Mouse (Mus musculus) CH12.LX (cell line): ENCODE data around the gene Kif23. TPM values are rescaled to one million over a fixed set of nuclear protein-coding genes. Genes with fewer than 3 reads are reported as not detected.
A peak's percentile ranks its signal among the peaks of the same experiment; 100 is the strongest.

Source experiments
- DNase-seq: peaks from one replicate; pipeline ENCODE4 v3.0.0-alpha.2; 2013; ENCODE audit errors: extremely low read depth
- H3K27ac ChIP-seq: 2 replicates; pipeline ENCODE4 v1.5.1; 2012; ENCODE audit warnings: low read depth, mild to moderate bottlenecking, control low read depth, moderate library complexity; ENCODE audit not compliant: insufficient read depth
- H3K27me3 ChIP-seq: replicated peaks from 2 replicates; pipeline ENCODE3; 2012; ENCODE audit warnings: inconsistent platforms
- H3K36me3 ChIP-seq, 2 experiments: replicated peaks in 1 of 2; 2 replicates each; pipeline versions ENCODE3 to v1.6.1; 2012; ENCODE audit warnings: inconsistent platforms in 1 of 2, low read length in 1 of 2, mild to moderate bottlenecking in 1 of 2, mixed read lengths in 1 of 2, moderate library complexity in 1 of 2; ENCODE audit not compliant: control insufficient read depth in 1 of 2, insufficient read depth in 1 of 2
- H3K4me1 ChIP-seq, 2 experiments: 2 replicates each; pipeline ENCODE4 v1.6.1; 2012; ENCODE audit warnings: inconsistent platforms in 1 of 2, moderate library complexity in 1 of 2; ENCODE audit not compliant: insufficient read depth in 2 of 2, control insufficient read depth in 1 of 2
- H3K4me2 ChIP-seq: 2 replicates; pipeline ENCODE4 v1.6.1; 2012; ENCODE audit warnings: low read depth, mild to moderate bottlenecking, control low read depth; ENCODE audit not compliant: poor library complexity, insufficient read depth, severe bottlenecking
- H3K4me3 ChIP-seq, 3 experiments: fragments of 150-350 bp in 1 of 3; sonication (generic) in 1 of 3; replicated peaks in 1 of 3; 2 replicates each; pipeline versions ENCODE3 to v1.5.1; 2011 to 2012; ENCODE audit warnings: low read depth in 2 of 3, low read length in 2 of 3, mild to moderate bottlenecking in 2 of 3, moderate library complexity in 2 of 3, control low read depth in 1 of 3, improper control_type of control experiment in 1 of 3, inconsistent platforms in 1 of 3, mixed read lengths in 1 of 3; ENCODE audit not compliant: poor library complexity in 1 of 3
- H3K79me2 ChIP-seq: replicated peaks from 2 replicates; pipeline ENCODE4 v1.6.1; 2012; ENCODE audit warnings: mild to moderate bottlenecking, moderate library complexity; ENCODE audit not compliant: control insufficient read depth, poor library complexity, insufficient read depth, severe bottlenecking; ENCODE audit errors: extremely low read depth
- H3K9ac ChIP-seq: 2 replicates; pipeline ENCODE4 v1.6.1; 2012; ENCODE audit warnings: low read depth, mild to moderate bottlenecking, control low read depth, moderate library complexity; ENCODE audit not compliant: insufficient read depth
- H3K9me3 ChIP-seq: replicated peaks from 2 replicates; pipeline ENCODE3; 2012; ENCODE audit warnings: low read length, inconsistent platforms, mixed read lengths
- BHLHE40 ChIP-seq: IDR thresholded peaks from 2 replicates; pipeline ENCODE4 v1.6.1; 2011; ENCODE audit warnings: mild to moderate bottlenecking, low read depth, low read length, improper control_type of control experiment
- CHD2 ChIP-seq: IDR thresholded peaks from 2 replicates; pipeline ENCODE4 v1.6.1; 2011; ENCODE audit warnings: low read length, improper control_type of control experiment
- E2F4 ChIP-seq: IDR thresholded peaks from 2 replicates; pipeline ENCODE4 v1.6.1; 2011; ENCODE audit warnings: low read depth, low read length, improper control_type of control experiment; ENCODE audit not compliant: insufficient replicate concordance
- EP300 ChIP-seq: IDR thresholded peaks from 2 replicates; pipeline ENCODE4 v1.6.1; 2011; ENCODE audit warnings: low read length, improper control_type of control experiment
- GABPA ChIP-seq: IDR thresholded peaks from 2 replicates; pipeline ENCODE4 v1.6.1; 2012; ENCODE audit warnings: low read depth, low read length, improper control_type of control experiment, inconsistent platforms; ENCODE audit not compliant: insufficient replicate concordance
- POLR2A ChIP-seq: IDR thresholded peaks from 2 replicates; pipeline ENCODE4 v1.6.1; 2011; ENCODE audit warnings: low read depth, mild to moderate bottlenecking, improper control_type of control experiment, low read length
- POLR2AphosphoS2 ChIP-seq: IDR thresholded peaks from 2 replicates; pipeline ENCODE4 v1.6.1; 2011; ENCODE audit warnings: low read depth, low read length, improper control_type of control experiment
- RAD21 ChIP-seq: IDR thresholded peaks from 2 replicates; pipeline ENCODE4 v1.6.1; 2011; ENCODE audit warnings: low read depth, mild to moderate bottlenecking, low read length, improper control_type of control experiment, moderate library complexity
- RCOR1 ChIP-seq: conservative IDR thresholded peaks from 2 replicates; pipeline ENCODE4 v1.6.1; 2012; ENCODE audit warnings: low read depth, mild to moderate bottlenecking, inconsistent platforms, low read length, improper control_type of control experiment
- SIN3A ChIP-seq: IDR thresholded peaks from 2 replicates; pipeline ENCODE4 v1.6.1; 2012; ENCODE audit warnings: low read length, improper control_type of control experiment, inconsistent platforms
- USF2 ChIP-seq: conservative IDR thresholded peaks from 2 replicates; pipeline ENCODE4 v1.6.1; 2011; ENCODE audit warnings: low read depth, low read length, improper control_type of control experiment
- ZC3H11A ChIP-seq: IDR thresholded peaks from 2 replicates; pipeline ENCODE4 v1.6.1; 2012; ENCODE audit warnings: low read depth, mild to moderate bottlenecking, inconsistent platforms, low read length, improper control_type of control experiment
- ZMIZ1 ChIP-seq: IDR thresholded peaks from 2 replicates; pipeline ENCODE4 v1.6.1; 2012; ENCODE audit warnings: low read depth, mild to moderate bottlenecking, inconsistent platforms, low read length, improper control_type of control experiment
- ZNF384 ChIP-seq: IDR thresholded peaks from 2 replicates; pipeline ENCODE4 v1.6.1; 2012; ENCODE audit warnings: low read depth, low read length, improper control_type of control experiment, inconsistent platforms
- dilution Hi-C: fragments of 300-500 bp; cut with MboI; formaldehyde crosslinking; loops from 2 replicates; pipeline ENCODE4 v1.14.3; 2020; ENCODE audit warnings: low sequenced_read_pairs; ENCODE audit not compliant: extremely low pct_unique_long_range_greater_than_20kb, extremely low pct_ligation_motif_present
- in situ Hi-C: fragments of 300-500 bp; cut with MboI; formaldehyde crosslinking; loops from 3 replicates; pipeline ENCODE4 v1.14.3; 2019; ENCODE audit warnings: low sequenced_read_pairs, low pct_ligation_motif_present, low pct_unique_long_range_greater_than_20kb, mixed read lengths
- polyA plus RNA-seq: library from polyadenylated mRNA; unstranded; fragments of >175 nt; gene quantifications from 2 replicates; pipeline ENCODE4 v1.2.1, GENCODE M21; 2012; ENCODE audit warnings: low read depth; ENCODE audit not compliant: insufficient read length
- total RNA-seq, 2 experiments: library from RNA; depleted of rRNA; stranded (reverse); fragments of 300-350 nt in 1 of 2; fragments of >200 nt in 1 of 2; gene quantifications; 2 replicates each; pipeline ENCODE4 v1.2.3; 2012 to 2014

Gene Kif23
- total and polyA plus RNA-seq, 3 experiments, result 50.6 to 133 (median 96.2) TPM

DNA sequence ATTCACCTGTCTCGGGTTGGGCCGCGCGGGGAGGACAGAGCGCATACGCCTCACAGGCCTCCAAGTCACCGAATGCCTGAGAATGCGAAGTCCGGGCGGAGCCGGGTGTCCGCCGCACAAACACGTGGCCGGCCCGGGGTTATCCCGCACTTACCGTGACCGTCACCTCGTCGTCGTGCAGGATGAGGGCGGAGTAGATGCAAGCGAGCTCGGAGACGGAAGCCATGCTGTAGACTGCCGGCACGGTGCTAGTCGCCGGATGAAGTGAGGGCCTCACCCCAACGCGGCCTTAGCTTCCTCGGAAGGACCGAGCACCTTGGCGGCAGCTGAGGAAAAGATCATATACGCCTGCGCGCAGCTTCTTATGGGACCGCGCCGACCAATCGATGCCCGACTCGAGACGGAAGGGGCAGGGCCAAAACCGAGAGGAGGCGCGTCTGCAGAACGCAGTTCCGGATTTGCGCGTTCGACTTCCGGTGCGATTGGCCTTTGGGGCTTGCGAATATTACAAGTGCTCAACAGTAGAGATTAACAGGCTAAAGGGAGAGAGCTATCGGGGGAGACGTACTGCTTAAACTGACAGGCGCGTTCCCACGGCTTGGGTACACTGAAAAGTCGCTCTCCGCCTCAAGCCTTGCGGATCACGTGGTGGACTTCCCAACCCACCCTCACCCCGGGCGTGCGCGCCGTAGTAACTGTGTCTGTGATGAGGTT lies 32.2 kb downstream of the Kif23 start, which contains the start of gene Rplp1 (continued):
- no peak; the same call in 1 of the 2 replicates for TF ChIP-seq GABPA
- TF ChIP-seq SIN3A, result peak; percentile 76
- no peak for TF ChIP-seq ZNF384
- TF ChIP-seq POLR2AphosphoS2, result peak; percentile 90
- peak; percentile 99 for TF ChIP-seq POLR2A

DNA sequence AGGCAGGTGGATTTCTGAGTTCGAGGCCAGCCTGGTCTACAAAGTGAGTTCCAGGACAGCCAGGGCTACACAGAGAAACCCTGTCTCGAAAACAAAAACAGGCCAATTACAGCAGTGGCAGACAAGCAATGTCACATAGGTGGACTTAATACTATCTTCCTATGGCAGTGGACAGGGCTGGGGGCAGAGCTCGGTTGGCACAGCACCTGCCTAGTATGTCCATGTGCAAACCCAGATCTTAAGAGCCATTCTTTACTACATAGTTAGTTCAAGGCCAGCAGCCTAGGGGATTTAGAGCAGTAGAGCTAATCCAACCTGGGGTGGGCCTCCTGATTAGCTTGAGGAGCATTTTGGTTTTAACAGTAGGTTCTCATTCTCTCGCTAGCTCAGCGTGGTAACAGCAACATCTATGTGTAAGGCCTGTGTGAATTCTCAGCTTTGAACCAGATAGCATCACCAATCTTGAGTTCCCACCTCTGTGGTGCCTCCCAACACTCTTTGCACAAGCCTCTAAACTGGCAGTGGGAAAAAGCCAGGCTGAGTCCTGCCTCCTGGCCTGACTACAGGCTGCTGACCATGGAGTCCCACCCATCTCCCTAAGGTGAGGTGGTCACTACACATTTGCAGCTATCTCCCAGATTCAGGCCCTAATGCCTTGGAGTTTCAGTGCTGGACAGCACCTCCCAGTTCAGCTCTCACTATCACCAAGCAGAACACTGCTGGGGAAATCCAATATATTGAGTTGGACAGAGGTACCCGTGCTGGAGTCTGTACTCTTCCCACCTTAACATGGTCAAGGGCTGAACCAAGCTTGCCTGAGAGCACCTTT lies 35.1 kb downstream of the Kif23 start:
- in situ Hi-C loops, result no loop called here
- dilution Hi-C loops, result no loop called here

DNA sequence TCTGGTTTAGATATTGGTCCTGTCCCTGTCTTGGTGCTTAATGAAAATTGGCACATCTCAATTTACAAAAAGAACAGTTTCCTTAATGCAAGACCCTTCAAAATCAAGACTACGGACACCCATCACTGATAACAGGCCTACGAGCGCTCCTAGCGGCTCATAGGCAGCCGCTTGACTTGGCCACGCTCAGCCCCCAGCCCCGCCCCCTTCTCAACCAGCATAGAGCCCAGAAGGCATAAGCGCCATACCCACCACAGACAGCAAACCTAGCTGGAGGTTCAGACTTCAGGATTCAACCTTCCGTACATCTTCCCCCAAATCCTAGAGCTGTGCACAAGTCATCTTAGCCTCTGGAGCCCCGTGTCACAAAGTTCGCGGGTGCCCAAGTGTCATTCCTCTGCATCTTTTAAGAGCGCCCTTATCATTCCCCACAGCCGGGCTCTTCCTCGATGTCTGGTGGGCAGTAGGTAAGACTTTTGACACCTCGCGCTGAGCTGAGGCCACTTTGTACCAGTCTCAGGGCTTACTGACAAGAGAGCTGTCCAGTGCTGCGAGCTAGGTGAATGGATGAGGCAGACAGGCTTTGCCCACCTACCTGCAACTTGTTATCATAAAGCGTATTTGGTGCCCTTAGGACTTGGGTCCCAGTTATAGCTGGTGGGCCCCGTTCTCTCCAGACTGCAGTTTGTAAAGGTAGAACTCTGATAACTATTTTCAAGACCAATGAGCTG lies 35.9 kb downstream of the Kif23 start:
- H3K9ac ChIP-seq, result no peak overlapping the region
- H3K36me3 ChIP-seq, result peaks cover 28 to 50% of the 10 kb centered on the region in 2 experiments
- no peaks in the 10 kb centered on the region for H3K27me3 ChIP-seq
- peaks cover 10% of the 10 kb centered on the region for H3K79me2 ChIP-seq
- H3K9me3 ChIP-seq, result no peaks in the 10 kb centered on the region
- in situ Hi-C loops (no loop called here), dilution Hi-C loops (no loop called here)
- no peak overlapping the region for H3K27ac ChIP-seq
- no peak overlapping the region for H3K4me3 ChIP-seq
- no peak for TF ChIP-seq BHLHE40
- TF ChIP-seq POLR2AphosphoS2, result peak; percentile 83; the same call in 1 of the 2 replicates
- TF ChIP-seq ZC3H11A, result no peak
- no peak for TF ChIP-seq EP300
- TF ChIP-seq CHD2, result peak; percentile 76; the same call in 1 of the 2 replicates
- TF ChIP-seq E2F4, result no peak
- no peak for TF ChIP-seq RAD21
- DNase-seq, result peak; percentile 52
- no peak overlapping the region for H3K4me2 ChIP-seq
- peaks cover 9 to 30% of the 10 kb centered on the region in 2 experiments for H3K4me1 ChIP-seq

More for the DNA sequence above, 35.1 kb downstream of the Kif23 start:
- H3K4me1 ChIP-seq, result peaks cover 9 to 30% of the 10 kb centered on the region in 2 experiments
- peaks cover 10% of the 10 kb centered on the region for H3K79me2 ChIP-seq
- no peak overlapping the region for H3K4me3 ChIP-seq
- DNase-seq, result no peak
- no peaks in the 10 kb centered on the region for H3K9me3 ChIP-seq
- no peak overlapping the region for H3K27ac ChIP-seq
- peak; percentile 84 for TF ChIP-seq ZMIZ1
- no peak for TF ChIP-seq RCOR1
- TF ChIP-seq USF2, result no peak
- TF ChIP-seq POLR2AphosphoS2, result peak; percentile 27; the same call in 1 of the 2 replicates
- TF ChIP-seq CHD2, result peak; percentile 31; the same call in 1 of the 2 replicates
- no peak for TF ChIP-seq GABPA
- TF ChIP-seq POLR2A, result peak; percentile 46; the same call in 1 of the 2 replicates
- H3K27me3 ChIP-seq, result no peaks in the 10 kb centered on the region
- peaks cover 29 to 54% of the 10 kb centered on the region in 2 experiments for H3K36me3 ChIP-seq
- no peak overlapping the region for H3K9ac ChIP-seq
- no peak overlapping the region for H3K4me2 ChIP-seq
